Mouse (Mus musculus) bone marrow macrophage, adult 2 months (primary cell): Measurements from ENCODE around the gene Olfr78.

Experiments
- CTCF ChIP-seq: IDR thresholded peaks from 2 replicates; pipeline ENCODE4 v1.5.1; 2012; ENCODE audit warnings: low read depth, mild to moderate bottlenecking, low read length, moderate library complexity
- POLR2A ChIP-seq: IDR thresholded peaks from 2 replicates; pipeline ENCODE4 v1.6.1; 2012; ENCODE audit warnings: mild to moderate bottlenecking, low read depth, low read length, borderline replicate concordance

GRCm38 (mm10) chr7:102759266-102759665 lies at the start of gene Olfr78, which contains the start of gene Olfr560:
- TF ChIP-seq POLR2A (no peak), CTCF (no peak)
